Mouse (Mus musculus) left cerebral cortex, adult 18-20 months (tissue): ENCODE data around the gene Robo3. TPM values are rescaled to one million over a fixed set of nuclear protein-coding genes. Genes with fewer than 3 reads are reported as not detected.

Experiments used
- DNase-seq, 2 experiments: peaks; one replicate each; pipeline ENCODE4 v3.0.0; 2021 to 2022; ENCODE audit warnings: low spot score in 2 of 2, mixed read lengths in 1 of 2
- total RNA-seq, 2 experiments: library from RNA; stranded (reverse); gene quantifications; 2 replicates each; pipeline ENCODE4 v1.2.3; 2021

The Robo3 gene
- total RNA-seq, 2 experiments from 2014 or later: 12.7 to 21.8 TPM

- DNase-seq: peak; percentile 58 to 68
Observed at GRCm38 (mm10) chr9:37432026-37432666, 900 bp downstream of the Robo3 start.

GRCm38 (mm10) chr9:37430582-37430981 lies 2.5 kb downstream of the Robo3 start:
- DNase-seq: peak; percentile 96 to 97

- no peak for DNase-seq
Observed at GRCm38 (mm10) chr9:37429326-37429725, 3.7 kb downstream of the Robo3 start.

- DNase-seq: no peak
Observed at GRCm38 (mm10) chr9:37421239-37421638, 11.8 kb downstream of the Robo3 start.

GRCm38 (mm10) chr9:37420676-37421075 lies 12.4 kb downstream of the Robo3 start:
- peak; percentile 54 to 70 for DNase-seq

GRCm38 (mm10) chr9:37418791-37419190 lies 14.3 kb downstream of the Robo3 start:
- DNase-seq: no peak

- no peak for DNase-seq
Observed at GRCm38 (mm10) chr9:37414666-37415065, 18.4 kb downstream of the Robo3 start.

- no peak for DNase-seq
Observed at GRCm38 (mm10) chr9:37412989-37413388, 20.1 kb downstream of the Robo3 start.

- DNase-seq: no peak
Observed at GRCm38 (mm10) chr9:37409698-37410445, 23.2 kb downstream of the Robo3 start.

- no peak for DNase-seq
Observed at GRCm38 (mm10) chr9:37407850-37408502, 25.1 kb downstream of the Robo3 start.

GRCm38 (mm10) chr9:37406372-37406771 lies 26.7 kb downstream of the Robo3 start:
- peak in 1 of 2 experiments; percentile 46 for DNase-seq

- no peak for DNase-seq
Observed at GRCm38 (mm10) chr9:37403011-37403410, 30.0 kb downstream of the Robo3 start.

- DNase-seq: no peak
Observed at GRCm38 (mm10) chr9:37402501-37402900, 30.5 kb downstream of the Robo3 start.

- DNase-seq: no peak
Observed at GRCm38 (mm10) chr9:37401802-37402201, 31.2 kb downstream of the Robo3 start, which contains the start of gene Robo4. Gene Robo4 (plus strand): TSS chr9:37401897.

GRCm38 (mm10) chr9:37400585-37400984 lies 32.5 kb downstream of the Robo3 start:
- no peak for DNase-seq

GRCm38 (mm10) chr9:37393482-37394131 lies 39.4 kb downstream of the Robo3 start:
- DNase-seq: no peak

GRCm38 (mm10) chr9:37392071-37392470 lies 41.0 kb downstream of the Robo3 start:
- DNase-seq: no peak

GRCm38 (mm10) chr9:37390891-37391290 lies 42.2 kb downstream of the Robo3 start:
- DNase-seq: no peak

- DNase-seq: peak; percentile 25 to 38
Observed at GRCm38 (mm10) chr9:37384284-37385182, 48.5 kb downstream of the Robo3 start.

- DNase-seq: no peak
Observed at GRCm38 (mm10) chr9:37383161-37383560, 49.9 kb downstream of the Robo3 start.
